Mouse (Mus musculus) colon, adult 2 months (tissue): Measurements from ENCODE around the gene Olfr58. TPM values are rescaled to one million over a fixed set of nuclear protein-coding genes. Genes with fewer than 3 reads are reported as not detected.

Experiments
- polyA plus RNA-seq: library from polyadenylated mRNA; depleted of rRNA; stranded (reverse); fragments of >200 nt; gene quantifications from 2 replicates; pipeline ENCODE4 v1.2.3, GENCODE M21; 2012; rRNA removed

The Olfr58 gene
- polyA plus RNA-seq: not detected in 2 replicates

DNA sequence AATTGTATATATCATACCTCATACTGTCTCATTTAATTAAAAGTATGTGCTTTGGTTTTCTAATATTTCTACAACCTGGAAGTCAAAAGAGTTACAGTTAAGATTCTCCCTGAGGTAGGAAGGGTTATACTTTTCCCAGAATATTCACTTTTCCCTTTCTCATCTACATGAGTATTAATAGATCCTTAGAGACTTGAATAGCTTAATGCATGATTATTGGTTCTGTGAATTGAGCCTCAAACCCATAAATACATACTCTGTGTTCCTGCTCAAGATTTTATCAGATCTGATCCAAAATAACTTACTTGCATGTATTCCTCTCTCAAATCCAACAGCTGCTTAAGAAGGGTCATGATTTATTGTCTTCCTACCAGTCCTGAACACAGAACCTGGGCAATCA is at the start of gene Olfr58:
Gene Olfr58 (plus strand): TSS at position 301 of the 400 bp plus-strand sequence.

GRCm38 (mm10) chr9:19804606-19805005 is 24.5 kb downstream of the Olfr58 start, which contains the start of gene Olfr859:
TSS of gene Olfr859 (plus strand) at chr9:19804906.

Other genes starting within 250 kb of the Olfr58 start
- gene Olfr853, start 239.2 kb upstream of the Olfr58 start, polyA plus RNA-seq: not detected in 2 replicates
- not detected in 2 replicates for gene Olfr854, start 212.9 kb upstream of the Olfr58 start, polyA plus RNA-seq
- not detected in 2 replicates for gene Olfr855, start 197.7 kb upstream of the Olfr58 start, polyA plus RNA-seq
- gene Zfp317, start 158.2 kb upstream of the Olfr58 start, polyA plus RNA-seq: 3.9 and 4.6 TPM in 2 replicates
- gene Olfr857, start 70.8 kb upstream of the Olfr58 start, polyA plus RNA-seq: not detected in 2 replicates
- not detected in 2 replicates for gene Olfr859, start 24.6 kb downstream of the Olfr58 start, polyA plus RNA-seq
- gene Olfr860, start 69.5 kb downstream of the Olfr58 start, polyA plus RNA-seq: not detected in 2 replicates
- gene Olfr862, start 107.7 kb downstream of the Olfr58 start, polyA plus RNA-seq: not detected in 2 replicates
- gene Olfr77, start 136.6 kb downstream of the Olfr58 start, polyA plus RNA-seq: not detected in 2 replicates
- gene Olfr866, start 247.8 kb downstream of the Olfr58 start, polyA plus RNA-seq: not detected in 2 replicates